Mouse (Mus musculus): ENCODE data around the gene Itga3.
A peak's percentile ranks its signal among the peaks of the same experiment; 100 is the strongest.

Gene Itga3

DNA sequence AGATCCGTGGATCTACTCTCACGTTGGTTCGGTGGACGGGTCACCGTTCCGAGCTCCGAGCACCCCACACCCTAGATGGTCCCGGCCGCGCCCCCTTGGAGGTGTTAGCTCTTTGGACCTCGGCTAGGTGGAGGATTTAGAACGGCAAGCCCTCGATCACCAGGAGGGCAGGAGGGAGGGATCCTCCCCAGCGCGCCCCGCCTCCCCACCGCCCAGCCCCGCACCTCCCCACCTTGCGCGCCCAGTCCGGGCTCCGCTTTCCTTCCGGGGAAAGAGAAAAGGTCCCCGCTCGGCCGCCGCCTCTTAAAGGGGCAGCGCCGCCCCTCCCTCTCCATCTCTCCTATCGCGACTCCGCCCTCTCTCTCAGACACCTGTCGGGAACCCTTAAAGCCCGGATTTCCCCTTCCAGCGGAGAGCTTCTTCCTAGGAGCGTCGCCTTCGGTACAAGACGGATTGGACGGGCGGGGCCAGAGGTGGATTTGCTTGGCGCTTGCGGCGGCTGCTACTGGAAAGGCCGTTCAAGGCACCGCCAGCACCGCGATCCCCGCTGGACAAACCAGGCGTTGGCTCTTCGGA lies at the start of gene Itga3:
TSS of gene Itga3 (minus strand) at position 266 of the 576 bp plus-strand sequence.
- Histone ChIP-seq H3K36me3 (ENCODE audit: control insufficient read depth, insufficient read depth, low read length, poor library complexity, severe bottlenecking) (no peaks in the 10 kb centered on the region), H3K27me3 (ENCODE audit: control insufficient read depth, insufficient read depth, low read length, poor library complexity, severe bottlenecking) (no peaks in the 10 kb centered on the region)
- DNase-seq (ENCODE audit: low read depth, low spot score): peak; percentile 45

DNA sequence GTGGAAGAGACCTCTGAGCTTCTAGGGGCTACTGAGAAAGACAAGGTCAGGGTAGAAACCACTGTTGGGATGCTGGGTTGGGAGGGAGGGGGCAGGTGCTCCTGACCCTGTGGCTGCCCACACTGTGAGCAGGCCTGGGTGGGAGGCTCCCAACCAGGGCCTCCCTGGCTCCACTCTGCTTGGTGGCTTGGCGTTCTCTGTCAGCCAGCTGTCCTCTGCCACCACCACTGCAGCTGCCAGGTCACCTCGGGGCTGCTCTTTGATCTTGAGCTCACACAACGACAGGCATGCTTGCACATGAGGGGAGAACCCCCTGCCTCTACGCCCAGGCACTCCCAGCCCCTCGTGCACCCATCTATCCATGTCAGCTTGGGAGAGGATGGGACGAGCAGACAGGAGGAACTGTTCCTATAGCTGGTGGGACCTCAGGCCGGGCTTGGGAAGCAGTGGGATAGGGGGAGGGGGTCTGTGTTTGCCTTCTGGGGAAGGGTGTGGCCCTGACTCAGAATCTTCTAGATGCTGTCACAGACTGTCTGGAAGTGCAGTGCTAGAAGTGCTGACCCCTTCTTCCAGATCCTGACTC lies 48.9 kb upstream of the Itga3 start:
- no peaks in the 10 kb centered on the region for H3K36me3 ChIP-seq (ENCODE audit: control insufficient read depth, insufficient read depth, low read length, poor library complexity, severe bottlenecking)
- no peaks in the 10 kb centered on the region; the same call in 1 of the 2 replicates for H3K27me3 ChIP-seq (ENCODE audit: control insufficient read depth, insufficient read depth, low read length, poor library complexity, severe bottlenecking)
- DNase-seq (ENCODE audit: low read depth, low spot score): no peak

DNA sequence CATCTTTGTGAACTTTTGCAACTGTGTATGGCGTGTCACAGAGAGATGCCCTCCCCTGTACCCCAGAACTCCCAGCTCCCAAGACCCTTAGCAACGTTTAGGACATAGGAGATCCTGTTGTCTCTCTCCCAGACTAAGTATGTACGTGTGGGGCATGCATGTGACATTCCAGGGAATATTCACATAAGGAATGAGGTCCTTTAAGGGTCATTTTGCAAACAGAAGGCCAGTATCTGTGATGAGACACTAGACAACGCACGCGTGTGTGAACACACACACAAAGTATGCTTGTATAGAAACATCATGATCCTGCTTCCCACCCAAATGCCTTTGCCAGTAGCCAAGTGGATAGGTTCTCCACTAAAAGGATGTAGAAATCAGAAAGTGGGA lies 45.5 kb upstream of the Itga3 start:
- Histone ChIP-seq H3K36me3 (ENCODE audit: control insufficient read depth, insufficient read depth, low read length, poor library complexity, severe bottlenecking) (no peaks in the 10 kb centered on the region), H3K27me3 (ENCODE audit: control insufficient read depth, insufficient read depth, low read length, poor library complexity, severe bottlenecking) (no peaks in the 10 kb centered on the region; the same call in 1 of the 2 replicates)

DNA sequence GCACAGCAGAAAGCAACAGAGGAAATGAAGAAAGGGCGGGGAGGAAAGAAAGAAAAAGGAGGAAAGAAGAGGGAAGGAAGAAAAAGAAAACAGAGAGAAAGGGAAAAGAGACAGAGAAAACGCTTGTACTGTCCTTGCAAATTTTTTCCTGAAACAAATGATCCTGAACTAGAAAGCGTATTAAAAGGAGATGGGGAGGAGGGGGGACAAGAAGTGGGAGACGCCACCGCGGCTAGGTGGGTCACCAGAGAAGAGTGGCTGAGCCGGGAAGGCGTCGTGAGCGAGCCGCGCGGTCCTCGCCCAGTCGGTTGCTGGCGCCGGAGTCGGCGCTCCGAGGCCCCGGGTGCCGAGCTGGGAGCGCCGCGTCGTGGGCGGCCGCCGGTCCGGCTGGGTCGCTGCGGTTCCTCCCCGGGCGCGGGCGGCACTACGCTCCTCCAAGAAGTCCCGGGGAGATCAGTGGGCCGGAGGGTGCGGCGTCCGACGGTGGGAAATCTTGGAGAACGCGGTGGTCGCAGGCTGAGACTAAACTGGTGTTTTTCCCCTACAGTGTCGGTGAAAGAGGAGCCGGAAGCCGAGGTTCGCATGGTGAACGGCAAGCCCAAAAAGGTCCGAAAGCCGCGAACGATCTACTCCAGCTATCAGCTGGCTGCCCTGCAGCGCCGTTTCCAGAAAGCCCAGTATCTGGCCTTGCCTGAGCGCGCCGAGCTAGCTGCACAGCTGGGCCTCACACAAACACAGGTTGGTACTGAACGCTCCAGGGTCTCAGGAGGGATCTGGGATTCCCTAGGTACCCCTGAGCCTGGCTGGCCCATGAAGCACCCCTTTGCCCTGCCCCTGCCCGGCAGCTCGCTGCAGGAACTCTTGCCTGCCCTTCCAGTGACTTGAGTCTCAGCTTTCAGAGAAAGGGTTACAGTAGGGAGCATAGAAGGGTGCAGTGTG lies 44.8 kb upstream of the Itga3 start:
- H3K36me3 ChIP-seq (ENCODE audit: control insufficient read depth, insufficient read depth, low read length, poor library complexity, severe bottlenecking): no peaks in the 10 kb centered on the region
- H3K27me3 ChIP-seq (ENCODE audit: control insufficient read depth, insufficient read depth, low read length, poor library complexity, severe bottlenecking): no peaks in the 10 kb centered on the region; the same call in 1 of the 2 replicates
- no peak for DNase-seq (ENCODE audit: low read depth, low spot score)

More for the DNA sequence above, 45.5 kb upstream of the Itga3 start:
- no peak for DNase-seq (ENCODE audit: low read depth, low spot score)

DNA sequence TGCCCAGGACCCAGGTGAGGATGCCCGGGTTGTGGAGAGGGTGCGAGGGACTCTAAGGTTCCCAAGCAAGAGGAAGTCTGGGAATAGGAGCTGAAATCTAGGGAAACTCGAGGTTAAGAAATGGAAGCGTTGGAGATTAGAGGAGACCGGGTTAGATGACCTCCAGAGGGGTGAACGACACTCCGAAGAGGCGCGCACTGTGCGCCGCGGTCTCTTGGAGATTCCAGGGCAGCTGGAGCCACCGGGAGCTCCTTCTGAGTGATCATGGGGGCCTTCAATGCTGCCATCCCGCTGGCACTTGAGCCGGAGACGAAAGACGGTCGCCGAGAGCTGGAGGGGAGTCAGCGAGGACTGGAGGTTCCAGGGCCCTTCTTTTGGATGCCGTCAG lies 44.0 kb upstream of the Itga3 start:
- DNase-seq (ENCODE audit: low read depth, low spot score): no peak
- Histone ChIP-seq H3K27me3 (ENCODE audit: control insufficient read depth, insufficient read depth, low read length, poor library complexity, severe bottlenecking) (no peaks in the 10 kb centered on the region; the same call in 1 of the 2 replicates), H3K36me3 (ENCODE audit: control insufficient read depth, insufficient read depth, low read length, poor library complexity, severe bottlenecking) (no peaks in the 10 kb centered on the region)

DNA sequence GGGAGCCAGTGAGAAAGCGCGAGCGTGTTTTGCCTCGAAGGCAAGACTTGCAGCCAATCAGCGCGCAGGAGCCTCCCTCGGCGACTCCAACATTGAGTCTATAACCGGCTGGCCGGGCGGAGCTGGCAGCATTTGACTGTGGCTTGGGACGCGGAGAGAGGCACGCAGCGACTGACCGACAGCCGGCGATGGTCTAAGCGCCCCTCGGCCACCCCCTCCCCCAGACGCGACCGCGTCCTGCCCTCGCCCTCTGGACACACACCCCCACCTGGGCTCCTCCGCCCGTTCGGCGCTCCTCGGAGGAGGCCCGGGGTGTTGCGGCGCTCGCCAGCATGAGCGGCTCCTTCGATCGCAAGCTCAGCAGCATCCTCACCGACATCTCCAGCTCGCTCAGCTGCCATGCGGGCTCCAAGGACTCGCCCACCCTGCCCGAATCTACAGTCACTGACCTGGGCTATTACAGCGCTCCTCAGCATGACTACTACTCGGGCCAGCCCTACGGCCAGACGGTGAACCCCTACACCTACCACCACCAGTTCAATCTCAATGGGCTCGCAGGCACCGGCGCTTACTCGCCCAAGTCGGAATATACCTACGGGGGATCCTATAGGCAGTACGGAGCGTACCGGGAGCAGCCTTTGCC lies 43.5 kb upstream of the Itga3 start, which contains the start of gene Dlx3:
TSS of gene Dlx3 (plus strand) at position 130 of the 643 bp plus-strand sequence.
- DNase-seq (ENCODE audit: low read depth, low spot score): no peak
- Histone ChIP-seq H3K27me3 (ENCODE audit: control insufficient read depth, insufficient read depth, low read length, poor library complexity, severe bottlenecking) (no peaks in the 10 kb centered on the region; the same call in 1 of the 2 replicates), H3K36me3 (ENCODE audit: control insufficient read depth, insufficient read depth, low read length, poor library complexity, severe bottlenecking) (no peaks in the 10 kb centered on the region)

DNA sequence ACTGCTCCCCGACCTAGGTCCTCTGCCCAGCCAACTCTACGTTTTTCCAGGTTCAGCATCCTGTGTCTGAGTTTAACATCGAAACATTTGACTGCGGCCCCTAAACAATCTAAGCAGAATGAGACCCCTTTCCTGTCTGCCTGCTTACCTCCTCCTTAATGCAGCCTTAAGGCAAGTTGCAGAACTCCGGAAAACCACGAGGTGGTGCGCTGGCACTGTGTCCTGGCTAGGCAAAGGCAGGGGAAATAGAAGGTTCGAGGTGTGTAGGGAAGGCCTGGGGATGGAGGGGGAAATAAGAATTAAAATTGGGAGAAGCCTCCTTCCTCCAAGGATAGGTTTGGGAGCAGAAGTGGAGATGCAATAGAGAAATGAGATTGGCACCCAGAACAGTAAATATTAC lies 41.9 kb upstream of the Itga3 start:
- Histone ChIP-seq H3K27me3 (ENCODE audit: control insufficient read depth, insufficient read depth, low read length, poor library complexity, severe bottlenecking) (no peaks in the 10 kb centered on the region; the same call in 1 of the 2 replicates), H3K36me3 (ENCODE audit: control insufficient read depth, insufficient read depth, low read length, poor library complexity, severe bottlenecking) (no peaks in the 10 kb centered on the region)
- DNase-seq (ENCODE audit: low read depth, low spot score): peak; percentile 43

DNA sequence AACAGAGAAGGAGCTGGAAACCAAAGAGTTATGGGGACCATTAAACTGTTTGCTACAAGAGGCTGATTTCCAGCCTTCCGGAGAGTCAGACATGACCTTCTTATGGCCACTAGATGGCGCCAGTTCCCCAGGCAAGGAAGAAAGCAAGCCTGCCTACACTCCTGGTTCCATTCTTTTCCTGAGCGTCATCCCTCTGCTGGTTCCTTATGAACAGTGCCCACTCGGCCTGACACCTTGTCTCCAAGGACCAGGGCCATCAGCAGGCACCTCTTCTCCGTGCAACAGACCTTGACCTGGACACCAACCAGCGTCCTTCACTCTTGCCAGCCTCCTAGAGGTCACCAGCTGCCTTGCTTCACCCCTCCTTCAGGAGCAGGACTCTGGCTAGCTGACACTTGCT lies 40.4 kb upstream of the Itga3 start:
- no peaks in the 10 kb centered on the region for H3K36me3 ChIP-seq (ENCODE audit: control insufficient read depth, insufficient read depth, low read length, poor library complexity, severe bottlenecking)
- H3K27me3 ChIP-seq (ENCODE audit: control insufficient read depth, insufficient read depth, low read length, poor library complexity, severe bottlenecking): no peaks in the 10 kb centered on the region; the same call in 1 of the 2 replicates
- peak; percentile 80 for DNase-seq (ENCODE audit: low read depth, low spot score)

DNA sequence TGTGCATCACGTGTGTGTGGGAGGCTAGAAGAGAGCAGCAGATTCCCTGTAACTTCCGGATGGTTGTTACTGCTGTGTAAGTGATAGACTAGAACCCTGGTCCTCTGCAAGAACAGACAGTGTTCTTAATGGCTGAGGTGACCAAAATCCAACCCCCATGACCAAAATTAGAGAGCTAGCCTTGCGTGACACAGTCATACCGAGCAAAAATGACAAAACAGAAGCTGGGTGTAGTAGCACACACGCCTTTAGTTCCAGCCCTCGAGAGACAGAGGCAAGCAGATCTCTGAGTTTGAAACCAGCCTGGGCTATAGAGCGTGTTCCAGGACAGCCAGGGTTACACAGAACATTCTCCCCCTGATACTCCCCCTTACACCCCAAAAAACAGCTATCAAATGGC lies 33.5 kb upstream of the Itga3 start:
- DNase-seq (ENCODE audit: low read depth, low spot score): no peak
- no peaks in the 10 kb centered on the region for H3K36me3 ChIP-seq (ENCODE audit: control insufficient read depth, insufficient read depth, low read length, poor library complexity, severe bottlenecking)
- no peaks in the 10 kb centered on the region; the same call in 1 of the 2 replicates for H3K27me3 ChIP-seq (ENCODE audit: control insufficient read depth, insufficient read depth, low read length, poor library complexity, severe bottlenecking)

DNA sequence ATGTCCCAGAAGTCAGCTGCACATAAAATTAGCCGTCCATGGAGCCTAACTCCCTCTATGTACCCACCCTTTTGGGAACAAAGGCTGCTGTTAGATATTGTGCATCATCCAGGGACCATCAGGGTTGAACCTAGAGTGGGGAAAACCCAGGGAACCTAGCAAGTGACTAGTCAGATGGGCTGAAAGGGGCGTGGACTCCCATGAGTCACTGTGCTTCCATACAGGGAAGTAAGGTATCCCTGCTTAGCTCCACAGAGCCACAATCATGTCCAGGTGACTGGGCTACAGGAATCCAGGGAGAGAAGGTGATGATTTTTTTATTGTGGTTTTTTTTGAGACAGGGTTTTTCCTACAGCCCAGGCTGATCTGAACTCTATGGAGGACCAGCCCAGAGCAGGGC lies 32.4 kb upstream of the Itga3 start:
- Histone ChIP-seq H3K27me3 (ENCODE audit: control insufficient read depth, insufficient read depth, low read length, poor library complexity, severe bottlenecking) (no peaks in the 10 kb centered on the region; the same call in 1 of the 2 replicates), H3K36me3 (ENCODE audit: control insufficient read depth, insufficient read depth, low read length, poor library complexity, severe bottlenecking) (no peaks in the 10 kb centered on the region)
- DNase-seq (ENCODE audit: low read depth, low spot score): no peak

DNA sequence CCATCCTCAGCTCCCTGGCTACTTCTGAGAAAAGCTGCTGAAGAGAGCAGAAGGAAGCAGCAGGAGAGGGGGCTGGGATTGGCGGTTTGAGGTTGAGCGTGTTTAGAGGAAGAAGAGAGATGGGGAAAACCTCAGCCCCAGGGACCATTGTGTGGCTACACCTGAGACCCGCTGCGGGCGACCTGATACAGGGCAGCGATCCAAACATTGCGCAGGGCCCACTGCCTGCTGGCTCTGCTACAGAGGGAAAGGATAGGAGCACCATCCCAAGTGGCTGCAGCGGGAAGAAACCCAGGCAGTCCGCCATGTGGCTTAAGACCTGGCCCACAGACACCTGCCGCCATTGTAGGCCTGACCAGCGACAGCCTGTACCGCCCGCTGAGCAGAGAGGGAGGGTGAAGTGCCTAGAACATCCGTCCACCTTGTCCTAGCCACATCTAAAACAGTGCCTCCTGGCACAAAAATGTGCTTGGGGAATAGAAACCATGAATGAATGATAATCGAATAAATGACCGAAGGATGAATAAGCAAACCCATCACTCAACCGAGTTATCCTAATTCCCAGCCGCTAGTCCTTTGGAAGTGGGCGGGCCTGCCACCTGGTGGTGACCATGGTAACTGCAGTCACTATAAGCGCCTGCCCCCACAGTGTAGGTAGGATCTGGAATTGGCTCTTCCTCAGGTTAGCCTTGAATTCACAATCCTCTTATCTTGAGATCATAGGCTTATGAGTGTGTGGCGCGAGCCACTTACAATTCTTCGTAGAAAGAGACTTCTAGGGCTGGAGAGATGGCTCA lies 30.0 kb upstream of the Itga3 start:
- no peaks in the 10 kb centered on the region for H3K36me3 ChIP-seq (ENCODE audit: control insufficient read depth, insufficient read depth, low read length, poor library complexity, severe bottlenecking)
- DNase-seq (ENCODE audit: low read depth, low spot score): peak; percentile 69

DNA sequence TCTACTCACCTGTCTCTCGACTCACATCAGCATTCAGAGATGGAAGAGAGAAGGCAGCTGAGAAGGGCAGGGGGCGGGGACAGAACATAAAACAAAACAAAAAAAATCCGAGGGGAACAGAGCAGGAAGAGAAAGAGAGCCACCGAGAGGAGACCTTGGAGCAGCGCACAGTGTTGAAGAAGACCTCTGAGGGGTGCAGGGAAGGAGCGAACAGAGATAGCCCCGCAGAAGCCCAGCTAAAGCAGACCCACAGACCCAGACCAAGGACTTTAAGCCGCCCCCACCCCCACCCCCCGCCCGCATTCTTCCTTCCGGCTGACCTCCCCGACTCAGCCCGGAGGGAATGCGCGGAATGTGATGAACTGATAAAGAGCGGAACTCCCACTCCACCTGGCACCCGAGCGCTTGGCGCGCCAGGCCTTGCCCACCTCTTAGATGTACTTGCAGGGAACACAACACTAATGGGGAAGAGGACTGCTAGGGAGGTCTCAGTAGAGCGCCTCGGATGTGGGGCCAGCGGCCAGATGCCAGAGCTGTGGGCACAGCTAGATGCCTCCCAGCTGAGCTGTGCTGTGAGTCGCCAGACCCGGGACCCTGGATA lies 28.8 kb upstream of the Itga3 start:
- Histone ChIP-seq H3K27me3 (ENCODE audit: control insufficient read depth, insufficient read depth, low read length, poor library complexity, severe bottlenecking) (no peaks in the 10 kb centered on the region; the same call in 1 of the 2 replicates), H3K36me3 (ENCODE audit: control insufficient read depth, insufficient read depth, low read length, poor library complexity, severe bottlenecking) (no peaks in the 10 kb centered on the region)
- no peak for DNase-seq (ENCODE audit: low read depth, low spot score)

More for the DNA sequence above, 30.0 kb upstream of the Itga3 start:
- no peaks in the 10 kb centered on the region; the same call in 1 of the 2 replicates for H3K27me3 ChIP-seq (ENCODE audit: control insufficient read depth, insufficient read depth, low read length, poor library complexity, severe bottlenecking)

DNA sequence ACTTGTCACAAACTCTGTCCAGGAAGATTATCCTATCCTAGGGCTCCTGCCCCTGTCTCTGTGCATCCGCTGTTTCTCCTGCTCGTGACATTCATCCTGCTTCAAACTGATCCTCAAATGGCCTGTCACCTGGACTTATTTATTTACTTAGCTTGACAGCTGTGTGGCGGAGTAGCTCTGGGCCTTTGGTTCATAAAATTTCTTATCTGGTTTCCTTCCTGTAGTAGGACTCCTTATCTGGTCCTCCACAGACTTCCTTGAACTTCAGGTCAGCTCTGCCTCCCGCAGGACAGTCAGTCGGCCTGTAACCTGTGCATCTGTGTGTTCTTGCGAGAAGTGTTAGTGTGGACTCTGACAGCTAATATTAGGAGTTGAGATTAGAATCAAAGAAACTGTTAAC lies 27.7 kb upstream of the Itga3 start:
- no peaks in the 10 kb centered on the region; the same call in 1 of the 2 replicates for H3K27me3 ChIP-seq (ENCODE audit: control insufficient read depth, insufficient read depth, low read length, poor library complexity, severe bottlenecking)
- H3K36me3 ChIP-seq (ENCODE audit: control insufficient read depth, insufficient read depth, low read length, poor library complexity, severe bottlenecking): no peaks in the 10 kb centered on the region
- no peak for DNase-seq (ENCODE audit: low read depth, low spot score)

Data from splenic B cell, adult 2 months (primary cell).